8 mouse cellular contexts compared by ENCODE assay signal in genomic region chr3:20057306-20058196, GRCm38 (mm10). TPM values are rescaled to one million over a fixed set of nuclear protein-coding genes. Genes with fewer than 3 reads are reported as not detected.
DNase-seq lines count a peak whose midpoint lies in the region; ATAC-seq lines count a peak whose summit lies in the region.

Gene Hltf, plus strand, starts transcription at chr3:20057811.

- ATAC-seq in inflammation-experienced regulatory T-cells, adult 6 months, result peak; percentile 100
- ATAC-seq in megakaryocyte-erythroid progenitor cell, adult 5-6 weeks (replicated peaks; ENCODE audit: low FRiP score, low TSS enrichment, poor library complexity, severe bottlenecking), result peak; percentile 100

- intact Hi-C loops in gastrocnemius, postnatal 14 days (cut with DNase I; ENCODE audit: low total_unique reads), result no loop called here
- intact Hi-C loops in left cerebral cortex, postnatal 10 days (cut with DNase I), result no loop called here

- DNase-seq in adrenal gland, adult (ENCODE audit: inconsistent age in 2 of 2, low spot score in 1 of 2), result peak; percentile 95 to 99
- DNase-seq in embryo, embryonic 10.5 days (ENCODE audit: low spot score), result peak; percentile 96
- peak; percentile 89 for DNase-seq in gastrocnemius, postnatal 14 days
- DNase-seq in left cerebral cortex, postnatal 10 days (ENCODE audit: extremely low spot score in 1 of 2, low spot score in 2 of 2), result peak; percentile 93 to 94
- DNase-seq in right cerebral cortex, postnatal 25 days, result peak; percentile 95
- peak; percentile 90 to 92 for DNase-seq in urinary bladder, postnatal 4 days (ENCODE audit: low spot score in 2 of 2)

RNA-seq across cellular contexts. Expression of gene Hltf, which starts in this region (rescaled TPM):
- 1 to 10 TPM; 3.6 to 4.1 TPM for total RNA-seq in gastrocnemius, postnatal 14 days (2021)
- polyA plus RNA-seq in inflammation-experienced regulatory T-cells, adult 6 months (2017; shearing (Covaris generic)), result 10 to 100 TPM; 62.5 to 86.2 (median 76.9) TPM
- total RNA-seq in left cerebral cortex, postnatal 10 days (2021), result 10 to 100 TPM; 15.6 to 17.7 TPM
- total RNA-seq in megakaryocyte-erythroid progenitor cell, adult 5-6 weeks (2014; fragmentation: Nextera tagmentation), result 20.4 and 31.0 TPM in 2 replicates
- 46.3 and 48.8 TPM in 2 replicates for total RNA-seq in megakaryocyte-erythroid progenitor cell, adult 5-6 weeks (2017)

Comparison
In these comparisons a context has a peak if more than half of its experiments do, and no peak if none do; other contexts are left out.
1. Peak in every context shown above with its lines: DNase-seq and ATAC-seq.